Mouse (Mus musculus) hindbrain, embryonic 15.5 days (tissue): ENCODE results near the gene Hist1h4d. TPM values are rescaled to one million over a fixed set of nuclear protein-coding genes. Genes with fewer than 3 reads are reported as not detected.
"Not testable (repeated sequence)": the region's sequence is repeated elsewhere in the genome, so short reads cannot be mapped to it uniquely, and the experiment has no call there.

Experiments
- ATAC-seq: fragments of 200-750 bp; cut with Nextera tagmentation; 2 replicates; pipeline ENCODE4 v1.8.0; 2017; ENCODE audit warnings: low read depth, moderate number of reproducible peaks, moderate TSS enrichment; ENCODE audit not compliant: low FRiP score
- H3K27ac ChIP-seq: fragments of 300-500 bp; sonication (generic); replicated peaks from 2 replicates; pipeline ENCODE4 v1.5.1; 2015; ENCODE audit warnings: mild to moderate bottlenecking, inconsistent platforms
- H3K27me3 ChIP-seq: fragments of 300-500 bp; sonication (generic); 2 replicates; pipeline ENCODE4 v1.6.1; 2015; ENCODE audit warnings: control low read depth, inconsistent platforms
- H3K36me3 ChIP-seq: fragments of 300-500 bp; sonication (generic); 2 replicates; pipeline ENCODE4 v1.6.1; 2015; ENCODE audit warnings: control low read depth, inconsistent platforms
- H3K4me1 ChIP-seq: fragments of 300-500 bp; sonication (generic); replicated peaks from 2 replicates; pipeline ENCODE4 v1.6.1; 2015; ENCODE audit warnings: control low read depth, inconsistent platforms
- H3K4me2 ChIP-seq: fragments of 300-500 bp; sonication (generic); 2 replicates; pipeline ENCODE4 v1.6.1; 2015; ENCODE audit warnings: moderate library complexity, mild to moderate bottlenecking, inconsistent platforms
- H3K4me3 ChIP-seq: fragments of 300-500 bp; sonication (generic); 2 replicates; pipeline ENCODE4 v1.5.1; 2015; ENCODE audit warnings: mild to moderate bottlenecking, inconsistent platforms
- H3K9ac ChIP-seq: fragments of 300-500 bp; sonication (generic); 2 replicates; pipeline ENCODE4 v1.6.1; 2015; ENCODE audit warnings: inconsistent platforms
- H3K9me3 ChIP-seq: fragments of 300-500 bp; sonication (generic); 2 replicates; pipeline ENCODE4 v1.6.1; 2016; ENCODE audit warnings: control low read depth, inconsistent platforms
- WGBS: fragments of 180-500 bp; shearing (Covaris S2); methylation state at CpG from one replicate; pipeline ENCODE4 v1.1.7; 2015; 5-methylcytosine and 5-hydroxymethylcytosine counted together
- microRNA-seq: library from miRNA; unstranded; fragments of <30 nt; microRNA quantifications from one replicate; pipeline ENCODE4, GENCODE M21; 2016
- polyA plus RNA-seq: library from polyadenylated mRNA; unstranded; fragments of >200 nt; fragmentation: Nextera tagmentation; extraction: Ambion mirVana; gene quantifications from 2 replicates; pipeline ENCODE4 v1.2.1, GENCODE M21; 2015

The Hist1h4d gene
- polyA plus RNA-seq, 1 experiment from 2014 or later: 35.1 TPM

GRCm38 (mm10) chr13:23620056-23620732, 38.8 kb downstream of the Hist1h4d start:
- Histone ChIP-seq H3K27ac (peak overlapping the region; percentile 95), H3K9ac (peak overlapping the region; percentile 86), H3K4me3 (peak overlapping the region; percentile 70), H3K36me3 (no peaks in the 10 kb centered on the region), H3K4me2 (peak overlapping the region; percentile 99), H3K9me3 (no peaks in the 10 kb centered on the region), H3K27me3 (no peaks in the 10 kb centered on the region), H3K4me1 (peaks cover 22% of the 10 kb centered on the region)
- no peak for ATAC-seq
- 54% methylated on average over 12 of the region's 12 CpGs for WGBS

- Histone ChIP-seq H3K9ac (peak within 1 kb of the TSS; percentile 86), H3K4me2 (peak within 1 kb of the TSS; percentile 99), H3K4me3 (peak within 1 kb of the TSS; percentile 70), H3K27me3 (no peaks in the 10 kb centered on the region), H3K27ac (peak within 1 kb of the TSS; percentile 95), H3K4me1 (peaks cover 22% of the 10 kb centered on the region), H3K9me3 (no peaks in the 10 kb centered on the region), H3K36me3 (no peaks in the 10 kb centered on the region)
- ATAC-seq: peak; percentile 91
- under 1% methylated on average over 27 of the region's 27 CpGs for WGBS
Observed at GRCm38 (mm10) chr13:23620733-23621531, 39.5 kb downstream of the Hist1h4d start, which contains the start of gene Hist1h2be. Hist1h2be (minus strand) TSS chr13:23621124.

GRCm38 (mm10) chr13:23621532-23622174, 40.3 kb downstream of the Hist1h4d start:
- Histone ChIP-seq H3K27me3 (no peaks in the 10 kb centered on the region), H3K36me3 (no peaks in the 10 kb centered on the region), H3K27ac (peak overlapping the region; percentile 95), H3K4me3 (peak overlapping the region; percentile 70), H3K9me3 (no peaks in the 10 kb centered on the region), H3K4me1 (peaks cover 22% of the 10 kb centered on the region), H3K4me2 (peak overlapping the region; percentile 99), H3K9ac (peak overlapping the region; percentile 86)
- peak; percentile 83 for ATAC-seq
- WGBS: under 1% methylated on average over 18 of the region's 18 CpGs

GRCm38 (mm10) chr13:23622175-23622671, 40.8 kb downstream of the Hist1h4d start, which contains the start of gene Hist1h1e:
Hist1h1e (minus strand) TSS chr13:23622558.
- peak; percentile 94 for ATAC-seq
- Histone ChIP-seq H3K4me1 (peaks cover 22% of the 10 kb centered on the region), H3K4me2 (peak within 1 kb of the TSS; percentile 99), H3K27ac (peak within 1 kb of the TSS; percentile 95), H3K4me3 (peak within 1 kb of the TSS; percentile 70), H3K9ac (peak within 1 kb of the TSS; percentile 86)
- H3K36me3 ChIP-seq, H3K27me3 ChIP-seq, H3K9me3 ChIP-seq: not testable (repeated sequence)
- under 1% methylated on average over 49 of the region's 53 CpGs for WGBS

GRCm38 (mm10) chr13:23622861-23623450, 41.6 kb downstream of the Hist1h4d start:
- 28% methylated on average over 7 of the region's 7 CpGs for WGBS
- no peak for ATAC-seq
- Histone ChIP-seq H3K9me3 (no peaks in the 10 kb centered on the region), H3K4me2 (peak overlapping the region; percentile 99), H3K4me1 (peaks cover 22% of the 10 kb centered on the region), H3K36me3 (no peaks in the 10 kb centered on the region), H3K4me3 (peak overlapping the region; percentile 70), H3K9ac (0 out of 2 replicates have a peak overlapping the region, but pooled peaks have one; percentile 9), H3K27me3 (no peaks in the 10 kb centered on the region), H3K27ac (peak overlapping the region; percentile 95)

GRCm38 (mm10) chr13:23630653-23631052, 49.3 kb downstream of the Hist1h4d start:
- no peaks in the 10 kb centered on the region for H3K4me1 ChIP-seq
- WGBS: 41% methylated on average over 1 of the region's 1 CpGs
- no peaks in the 10 kb centered on the region for H3K27me3 ChIP-seq
- no peaks in the 10 kb centered on the region for H3K9me3 ChIP-seq
- H3K27ac ChIP-seq: no peak overlapping the region
- H3K4me3 ChIP-seq: no peak overlapping the region
- no peak overlapping the region for H3K9ac ChIP-seq
- no peaks in the 10 kb centered on the region for H3K36me3 ChIP-seq
- no peak for ATAC-seq
- H3K4me2 ChIP-seq: no peak overlapping the region

Small RNA genes within 50 kb of the gene (microRNA-seq; reads per million reads assigned to microRNA genes)
- gene Gm44297: not detected
- not detected for gene Gm44359
- gene Gm44394: not detected

Other genes with a start within 250 kb of the Hist1h4d start
- 42.8 and 46.5 TPM in 2 replicates for gene Zfp322a, start 212.4 kb upstream of the Hist1h4d start, polyA plus RNA-seq
- 8.8 and 9.1 TPM in 2 replicates for gene Abt1, start 157.7 kb upstream of the Hist1h4d start, polyA plus RNA-seq
- 0.17 TPM in 1 of 2 replicates, not detected in the other for gene Btn1a1, start 115.7 kb upstream of the Hist1h4d start, polyA plus RNA-seq
- 0.06 and 0.08 TPM in 2 replicates for gene Btn2a2, start 92.7 kb upstream of the Hist1h4d start, polyA plus RNA-seq
- gene Hist1h4h, start 50.5 kb upstream of the Hist1h4d start, polyA plus RNA-seq: 1.7 and 2.7 TPM in 2 replicates
- 0.82 and 2.1 TPM in 2 replicates for gene Hist1h2af, start 47.7 kb upstream of the Hist1h4d start, polyA plus RNA-seq
- 0.85 and 1.2 TPM in 2 replicates for gene Hist1h3g, start 46.2 kb upstream of the Hist1h4d start, polyA plus RNA-seq
- gene Hist1h2bh, start 38.2 kb upstream of the Hist1h4d start, polyA plus RNA-seq: 0.17 and 0.19 TPM in 2 replicates
- 0.21 and 0.62 TPM in 2 replicates for gene Hist1h3f, start 37.5 kb upstream of the Hist1h4d start, polyA plus RNA-seq
- not detected in 2 replicates for gene Hist1h4f, start 29.9 kb upstream of the Hist1h4d start, polyA plus RNA-seq
- gene Hist1h1d, start 28.3 kb upstream of the Hist1h4d start, polyA plus RNA-seq: 0.10 and 0.12 TPM in 2 replicates
- gene Hist1h3e, start 19.2 kb upstream of the Hist1h4d start, polyA plus RNA-seq: 1.5 and 2.0 TPM in 2 replicates
- gene Hist1h2ae, start 10.4 kb upstream of the Hist1h4d start, polyA plus RNA-seq: 15.9 and 27.4 TPM in 2 replicates
- 2.5 and 3.1 TPM in 2 replicates for gene Hist1h2bg, start 10.2 kb upstream of the Hist1h4d start, polyA plus RNA-seq
- 0.76 and 2.0 TPM in 2 replicates for gene Hist1h2bf, start 7.4 kb upstream of the Hist1h4d start, polyA plus RNA-seq
- not detected in 2 replicates for gene Hist1h2ad, start 7.2 kb upstream of the Hist1h4d start, polyA plus RNA-seq
- 1.2 and 2.0 TPM in 2 replicates for gene Hist1h3d, start 5.8 kb upstream of the Hist1h4d start, polyA plus RNA-seq
- gene Hist1h2be, start 39.5 kb downstream of the Hist1h4d start, polyA plus RNA-seq: 1.5 and 1.7 TPM in 2 replicates
- 4.8 and 8.8 TPM in 2 replicates for gene Hist1h1e, start 41.0 kb downstream of the Hist1h4d start, polyA plus RNA-seq
- 0.34 and 0.38 TPM in 2 replicates for gene Hist1h2ac, start 102.3 kb downstream of the Hist1h4d start, polyA plus RNA-seq
- 19.3 and 25.4 TPM in 2 replicates for gene Hist1h2bc, start 102.6 kb downstream of the Hist1h4d start, polyA plus RNA-seq
- gene Hist1h1t, start 114.2 kb downstream of the Hist1h4d start, polyA plus RNA-seq: not detected in 2 replicates
- gene Hist1h4c, start 116.9 kb downstream of the Hist1h4d start, polyA plus RNA-seq: 2.3 and 2.7 TPM in 2 replicates
- gene Hfe, start 129.3 kb downstream of the Hist1h4d start, polyA plus RNA-seq: 4.5 and 5.1 TPM in 2 replicates
- 7.7 and 10.4 TPM in 2 replicates for gene Hist1h1c, start 157.2 kb downstream of the Hist1h4d start, polyA plus RNA-seq
- 1.1 and 1.6 TPM in 2 replicates for gene Hist1h3c, start 164.0 kb downstream of the Hist1h4d start, polyA plus RNA-seq
- gene Hist1h2bb, start 165.1 kb downstream of the Hist1h4d start, polyA plus RNA-seq: 0.54 TPM in 1 of 2 replicates, not detected in the other
- gene Hist1h2ab, start 169.5 kb downstream of the Hist1h4d start, polyA plus RNA-seq: 7.4 and 9.8 TPM in 2 replicates
- gene Hist1h3b, start 170.7 kb downstream of the Hist1h4d start, polyA plus RNA-seq: 1.8 and 3.1 TPM in 2 replicates
- 1.1 and 1.9 TPM in 2 replicates for gene Hist1h4b, start 175.4 kb downstream of the Hist1h4d start, polyA plus RNA-seq
- gene Hist1h4a, start 179.6 kb downstream of the Hist1h4d start, polyA plus RNA-seq: 0.32 and 0.51 TPM in 2 replicates
- 0.35 and 2.4 TPM in 2 replicates for gene Hist1h3a, start 180.8 kb downstream of the Hist1h4d start, polyA plus RNA-seq
- gene Hist1h1a, start 182.1 kb downstream of the Hist1h4d start, polyA plus RNA-seq: 0.75 and 0.84 TPM in 2 replicates
- gene Trim38, start 188.3 kb downstream of the Hist1h4d start, polyA plus RNA-seq: 0.10 TPM in 1 of 2 replicates, not detected in the other
- not detected in 2 replicates for gene Slc17a2, start 225.4 kb downstream of the Hist1h4d start, polyA plus RNA-seq